Mouse (Mus musculus) heart, embryonic 10.5 days (tissue): ENCODE data around the gene Rbfox1. TPM values are rescaled to one million over a fixed set of nuclear protein-coding genes. Genes with fewer than 3 reads are reported as not detected.

Experiments used
- DNase-seq: peaks from one replicate; pipeline ENCODE4 v3.0.0-alpha.2; 2017; ENCODE audit warnings: low spot score
- H3K27ac ChIP-seq: fragments of 300-500 bp; sonication (generic); 2 replicates; pipeline ENCODE4 v1.5.1; 2016; ENCODE audit warnings: mild to moderate bottlenecking
- H3K27me3 ChIP-seq: fragments of 300-500 bp; sonication (generic); 2 replicates; pipeline ENCODE4 v1.6.1; 2016; ENCODE audit warnings: mild to moderate bottlenecking; ENCODE audit not compliant: poor library complexity, insufficient read depth, severe bottlenecking
- H3K36me3 ChIP-seq: fragments of 300-500 bp; sonication (generic); 2 replicates; pipeline ENCODE4 v1.6.1; 2016; ENCODE audit warnings: mild to moderate bottlenecking, moderate library complexity
- H3K4me1 ChIP-seq: fragments of 300-500 bp; sonication (generic); 2 replicates; pipeline ENCODE4 v1.6.1; 2016; ENCODE audit warnings: mild to moderate bottlenecking
- H3K4me3 ChIP-seq: fragments of 300-500 bp; sonication (generic); 2 replicates; pipeline ENCODE4 v1.5.1; 2016; ENCODE audit warnings: mild to moderate bottlenecking, moderate library complexity
- H3K9me3 ChIP-seq: fragments of 300-500 bp; sonication (generic); 2 replicates; pipeline ENCODE4 v1.6.1; 2016; ENCODE audit warnings: mild to moderate bottlenecking, moderate library complexity
- WGBS: fragments of 180-500 bp; shearing (Covaris S2); methylation state at CpG from one replicate; pipeline ENCODE4 v1.1.7; 2016; 5-methylcytosine and 5-hydroxymethylcytosine counted together
- polyA plus RNA-seq: library from polyadenylated mRNA; unstranded; fragments of >200 nt; fragmentation: Nextera tagmentation; extraction: Ambion mirVana; gene quantifications from 2 replicates; pipeline ENCODE4 v1.2.1, GENCODE M21; 2016

The Rbfox1 gene
- 2.5 and 2.8 TPM in 2 replicates for polyA plus RNA-seq

DNA sequence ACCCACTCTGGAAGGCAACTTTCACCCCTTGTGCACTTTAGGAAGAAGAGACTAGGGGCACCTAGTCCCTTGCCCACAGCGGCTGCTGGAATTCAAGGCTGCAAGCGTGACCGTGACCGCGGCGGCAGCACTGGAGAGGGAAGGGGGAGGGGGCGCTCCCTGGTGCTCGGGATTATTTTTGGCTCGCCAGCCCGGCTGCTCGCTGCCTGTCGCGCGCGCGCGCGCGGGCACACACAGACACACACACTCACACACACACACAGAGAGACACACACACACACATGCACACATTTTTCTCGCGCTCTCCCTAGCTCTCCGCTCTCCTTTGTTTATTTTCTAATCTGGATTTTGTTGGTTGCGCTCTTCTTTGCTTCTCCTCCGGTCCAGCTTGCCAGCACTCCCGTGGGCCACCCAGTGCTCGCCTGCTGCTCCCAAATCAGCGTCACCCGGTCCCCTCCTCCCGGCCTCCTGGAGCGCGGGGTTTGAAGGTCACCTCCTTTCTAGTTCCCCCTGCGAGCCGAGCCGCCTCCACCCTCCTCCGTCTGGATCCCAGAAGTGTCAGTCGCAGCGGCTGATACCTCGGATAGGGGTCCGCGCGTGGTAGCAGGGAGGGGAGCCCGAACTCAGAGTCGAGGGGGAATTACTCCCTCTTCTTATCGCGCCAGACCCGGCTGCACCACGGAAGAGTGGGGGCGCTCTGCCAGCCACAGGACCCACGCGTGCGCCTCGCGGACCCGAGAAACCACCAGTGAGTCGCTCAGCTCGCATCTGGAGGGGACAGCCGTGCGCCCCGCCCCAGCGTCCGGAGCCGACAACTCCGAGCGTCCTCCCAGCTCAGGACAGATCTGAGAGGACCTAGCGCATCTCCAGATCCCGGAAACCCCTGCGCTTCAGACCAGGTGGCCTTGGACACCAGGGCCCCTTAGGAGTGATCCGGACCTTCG is at the start of gene Rbfox1:
Gene Rbfox1 (plus strand): TSS at position 610 of the 944 bp plus-strand sequence.
- H3K36me3 ChIP-seq = no peaks in the 10 kb centered on the region
- under 1% methylated on average over 69 of the region's 69 CpGs for WGBS
- H3K4me3 ChIP-seq = peak within 1 kb of the TSS; percentile 61
- peaks cover 47% of the 10 kb centered on the region for H3K27me3 ChIP-seq
- DNase-seq = no peak
- no peaks in the 10 kb centered on the region for H3K9me3 ChIP-seq
- no peak within 1 kb of the TSS for H3K27ac ChIP-seq
- peaks cover 12% of the 10 kb centered on the region for H3K4me1 ChIP-seq

DNA sequence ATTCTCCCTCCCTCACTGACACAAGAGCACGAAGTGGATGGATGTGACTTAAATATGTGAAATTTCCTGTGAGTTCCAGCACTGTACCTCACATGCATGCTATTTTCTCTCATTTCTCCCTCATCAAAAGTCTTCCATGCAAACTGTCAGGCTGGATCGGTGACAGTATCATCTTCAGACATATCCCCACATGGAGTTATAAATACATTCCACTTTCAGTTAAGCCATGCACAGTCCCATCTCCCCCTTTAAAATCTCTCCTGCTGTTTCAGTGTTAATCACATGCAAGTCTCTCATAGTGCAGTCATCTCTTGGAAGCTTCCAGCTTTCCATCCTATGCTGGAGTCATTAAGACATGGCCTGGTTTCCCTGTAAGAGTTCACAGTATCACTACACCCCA is 48.4 kb upstream of the Rbfox1 start:
- no peaks in the 10 kb centered on the region for H3K9me3 ChIP-seq
- WGBS = 73% methylated on average over 2 of the region's 2 CpGs
- H3K4me1 ChIP-seq = peaks cover 11% of the 10 kb centered on the region; the same call in 1 of the 2 replicates
- no peaks in the 10 kb centered on the region for H3K27me3 ChIP-seq
- H3K4me3 ChIP-seq = no peak overlapping the region
- DNase-seq = no peak
- H3K36me3 ChIP-seq = no peaks in the 10 kb centered on the region
- H3K27ac ChIP-seq = no peak overlapping the region

DNA sequence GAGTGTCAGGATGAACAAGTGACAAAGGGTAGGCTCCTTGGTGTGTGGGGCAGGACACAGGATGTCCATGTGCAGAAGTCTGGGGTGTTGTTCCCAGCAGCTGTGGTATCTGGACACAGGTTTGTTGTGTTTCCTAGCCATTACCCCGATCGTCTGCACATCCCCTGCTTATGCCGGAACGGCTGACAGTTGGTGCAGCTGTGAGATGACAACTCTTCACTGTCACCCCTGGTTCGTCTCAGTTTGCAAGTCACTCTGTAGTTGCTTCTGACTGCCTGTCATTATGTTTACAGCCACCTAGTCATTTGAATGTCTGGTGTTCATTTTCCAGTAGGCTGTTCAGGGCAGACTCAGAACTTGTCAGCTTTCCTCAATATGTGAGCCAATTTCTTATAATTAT is 44.0 kb upstream of the Rbfox1 start:
- H3K27ac ChIP-seq = no peak overlapping the region
- H3K4me1 ChIP-seq = peaks cover 18% of the 10 kb centered on the region; the same call in 1 of the 2 replicates
- H3K9me3 ChIP-seq = no peaks in the 10 kb centered on the region
- H3K36me3 ChIP-seq = no peaks in the 10 kb centered on the region
- no peaks in the 10 kb centered on the region for H3K27me3 ChIP-seq
- 44% methylated on average over 5 of the region's 5 CpGs for WGBS
- no peak overlapping the region; the same call in 1 of the 2 replicates for H3K4me3 ChIP-seq
- no peak for DNase-seq

DNA sequence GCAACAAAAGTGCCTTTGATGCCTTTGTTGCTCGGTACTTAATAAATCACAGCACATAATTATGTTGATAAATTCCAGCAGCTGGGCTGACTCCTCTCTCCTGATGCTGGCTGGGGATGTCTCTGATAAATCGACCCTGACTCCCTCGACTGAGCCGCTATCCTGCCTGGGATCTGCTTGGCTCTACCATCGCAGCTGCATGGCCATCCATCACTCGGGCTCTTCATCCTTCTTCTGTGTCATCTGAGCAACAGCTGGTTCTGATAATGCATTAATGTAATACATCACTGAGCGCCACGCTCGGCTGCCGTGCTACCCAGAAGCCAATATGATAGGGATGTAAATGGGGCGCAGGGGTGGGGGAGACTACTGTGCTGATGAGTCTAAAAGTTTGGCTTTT is 39.5 kb upstream of the Rbfox1 start:
- H3K27me3 ChIP-seq = no peaks in the 10 kb centered on the region
- no peak overlapping the region for H3K27ac ChIP-seq
- no peak for DNase-seq
- H3K9me3 ChIP-seq = no peaks in the 10 kb centered on the region
- no peaks in the 10 kb centered on the region for H3K36me3 ChIP-seq
- H3K4me3 ChIP-seq = no peak overlapping the region
- 59% methylated on average over 11 of the region's 11 CpGs for WGBS
- H3K4me1 ChIP-seq = peaks cover 32% of the 10 kb centered on the region

DNA sequence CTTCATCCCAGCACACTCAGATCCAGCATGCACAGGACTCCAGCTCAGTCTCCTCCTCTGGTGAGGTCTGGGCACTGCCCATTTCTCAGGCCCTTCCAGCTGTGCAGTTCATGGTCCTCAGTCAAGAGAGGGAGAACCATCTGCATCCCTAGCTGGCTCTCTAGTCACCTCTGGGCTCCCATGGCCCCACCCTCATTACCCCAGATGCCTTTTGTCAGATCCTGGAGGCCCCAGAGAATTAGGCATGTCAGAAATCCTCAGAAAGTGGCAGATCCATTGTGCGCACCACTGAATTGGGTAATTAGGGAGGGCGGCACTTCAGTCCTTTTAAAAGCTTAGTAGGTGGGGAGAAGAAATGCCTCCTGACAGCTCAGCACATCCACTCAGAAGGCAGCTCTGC is 32.1 kb upstream of the Rbfox1 start:
- Histone ChIP-seq H3K9me3 (no peaks in the 10 kb centered on the region), H3K27ac (no peak overlapping the region), H3K27me3 (no peaks in the 10 kb centered on the region), H3K4me1 (peaks cover 15% of the 10 kb centered on the region), H3K36me3 (no peaks in the 10 kb centered on the region), H3K4me3 (no peak overlapping the region)
- DNase-seq = no peak
- WGBS = 91% methylated on average over 2 of the region's 2 CpGs

DNA sequence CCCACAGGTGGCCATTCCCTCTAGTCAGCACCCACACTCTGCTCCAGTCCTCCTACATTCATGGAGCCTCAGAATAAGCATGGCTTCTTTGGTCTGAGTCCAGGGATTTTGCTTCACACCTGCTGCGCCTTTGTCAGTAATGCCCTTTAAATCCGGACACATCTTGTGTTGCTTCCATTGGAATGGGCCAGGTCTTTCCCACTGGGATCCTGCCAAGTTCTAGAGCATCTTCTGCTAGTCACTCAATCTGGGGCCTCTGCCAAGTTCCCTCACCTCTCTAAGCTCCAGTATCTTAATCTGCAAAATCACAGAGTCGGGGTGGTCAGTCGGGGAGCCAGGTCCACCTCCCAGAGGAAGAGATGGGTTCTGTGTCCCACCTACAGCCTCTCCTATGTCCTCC is 20.8 kb upstream of the Rbfox1 start:
- Histone ChIP-seq H3K27ac (no peak overlapping the region), H3K9me3 (no peaks in the 10 kb centered on the region), H3K4me1 (no peaks in the 10 kb centered on the region), H3K4me3 (no peak overlapping the region), H3K27me3 (no peaks in the 10 kb centered on the region), H3K36me3 (no peaks in the 10 kb centered on the region)
- no peak for DNase-seq
- 85% methylated on average over 4 of the region's 4 CpGs for WGBS

DNA sequence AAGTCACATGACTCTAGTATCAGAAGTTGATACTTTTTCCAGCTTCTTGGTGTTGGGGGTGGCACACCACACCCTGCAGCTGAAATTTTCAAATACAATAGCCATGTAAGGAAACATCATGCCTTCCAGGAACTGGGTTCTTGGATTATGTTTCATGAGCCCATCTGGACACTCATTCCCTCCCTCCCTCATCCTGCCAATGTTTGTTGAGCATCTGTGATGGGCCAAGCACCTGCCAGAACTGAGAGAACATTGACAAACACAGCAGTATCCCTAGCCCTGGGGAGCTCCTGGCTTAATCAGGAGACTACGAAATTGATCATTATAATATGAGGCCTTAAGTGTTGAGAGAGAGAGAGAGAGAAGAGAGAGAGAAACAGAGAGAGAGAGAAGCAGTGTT is 18.2 kb upstream of the Rbfox1 start:
- no peaks in the 10 kb centered on the region for H3K9me3 ChIP-seq
- no peaks in the 10 kb centered on the region for H3K27me3 ChIP-seq
- H3K36me3 ChIP-seq = no peaks in the 10 kb centered on the region
- no peak overlapping the region for H3K27ac ChIP-seq
- 69% methylated on average over 1 of the region's 1 CpGs for WGBS
- DNase-seq = no peak
- no peaks in the 10 kb centered on the region for H3K4me1 ChIP-seq
- no peak overlapping the region for H3K4me3 ChIP-seq

DNA sequence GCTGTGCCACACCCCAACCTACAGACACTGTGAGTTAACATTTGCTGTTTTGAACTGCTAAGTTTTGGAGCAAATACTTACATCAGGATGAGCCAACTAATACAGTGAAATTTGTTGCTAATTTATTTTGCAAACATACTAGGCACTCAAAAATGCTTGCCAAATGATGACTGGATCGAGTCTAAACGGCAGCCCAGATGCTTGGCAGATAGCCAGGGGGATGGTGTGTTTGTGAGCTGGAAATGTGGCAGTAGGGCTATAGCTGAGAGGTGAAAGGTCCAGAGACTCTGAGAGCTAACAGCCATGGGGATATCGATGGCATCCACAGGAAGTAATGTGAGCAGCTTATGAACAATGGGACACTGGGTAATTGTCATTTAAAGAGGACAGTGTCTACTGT is 14.8 kb upstream of the Rbfox1 start:
- Histone ChIP-seq H3K27me3 (no peaks in the 10 kb centered on the region), H3K9me3 (no peaks in the 10 kb centered on the region), H3K4me3 (no peak overlapping the region), H3K27ac (no peak overlapping the region), H3K36me3 (no peaks in the 10 kb centered on the region), H3K4me1 (no peaks in the 10 kb centered on the region)
- 74% methylated on average over 3 of the region's 3 CpGs for WGBS
- DNase-seq = no peak

DNA sequence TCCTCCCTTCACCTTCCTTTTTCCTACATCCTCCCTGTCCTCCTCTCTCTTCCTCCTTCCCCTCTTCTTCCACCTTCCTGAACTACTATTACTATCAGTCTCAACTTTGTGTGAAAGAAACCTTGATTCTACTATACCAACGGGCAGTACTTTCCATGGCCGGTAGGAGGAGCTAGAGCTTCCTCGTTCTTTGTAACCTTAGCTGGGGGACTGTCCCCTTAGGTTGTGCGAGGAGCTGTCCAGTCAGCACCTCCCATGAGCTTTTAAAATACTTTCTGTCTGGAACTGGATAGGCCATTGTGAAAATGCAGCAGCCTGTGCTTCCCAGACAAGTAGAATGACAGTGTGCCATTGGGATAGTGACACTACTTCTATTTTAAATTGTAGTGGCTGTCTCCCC is 3.3 kb upstream of the Rbfox1 start:
- no peak overlapping the region for H3K4me3 ChIP-seq
- H3K27ac ChIP-seq = no peak overlapping the region
- peak; percentile 78 for DNase-seq
- H3K4me1 ChIP-seq = peaks cover 12% of the 10 kb centered on the region
- WGBS = 0% methylated on average over 4 of the region's 4 CpGs
- peaks cover 36% of the 10 kb centered on the region for H3K27me3 ChIP-seq
- no peaks in the 10 kb centered on the region for H3K36me3 ChIP-seq
- no peaks in the 10 kb centered on the region for H3K9me3 ChIP-seq

DNA sequence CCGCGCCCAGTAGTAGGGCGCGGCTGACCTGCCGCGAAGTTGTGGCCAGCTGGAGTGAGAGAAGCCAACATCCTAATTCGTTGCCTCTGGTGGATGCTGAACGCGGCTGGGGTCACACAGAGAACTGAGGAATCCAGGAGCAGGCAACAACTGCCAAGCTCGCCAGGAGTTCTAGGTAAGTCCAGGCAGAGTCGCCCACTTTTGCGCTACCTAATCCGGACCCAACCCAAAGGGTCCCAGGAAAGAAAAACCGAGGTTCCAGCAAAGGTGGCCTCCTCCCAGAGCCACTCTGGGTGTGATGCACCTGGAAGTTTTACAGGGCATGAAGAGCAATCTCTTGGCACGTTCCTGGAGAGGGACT is 515 bp downstream of the Rbfox1 start:
- Histone ChIP-seq H3K9me3 (no peaks in the 10 kb centered on the region), H3K27me3 (peaks cover 47% of the 10 kb centered on the region), H3K4me1 (peaks cover 12% of the 10 kb centered on the region), H3K27ac (no peak overlapping the region), H3K36me3 (no peaks in the 10 kb centered on the region), H3K4me3 (peak overlapping the region; percentile 61)
- no peak for DNase-seq
- WGBS = 7% methylated on average over 15 of the region's 15 CpGs

DNA sequence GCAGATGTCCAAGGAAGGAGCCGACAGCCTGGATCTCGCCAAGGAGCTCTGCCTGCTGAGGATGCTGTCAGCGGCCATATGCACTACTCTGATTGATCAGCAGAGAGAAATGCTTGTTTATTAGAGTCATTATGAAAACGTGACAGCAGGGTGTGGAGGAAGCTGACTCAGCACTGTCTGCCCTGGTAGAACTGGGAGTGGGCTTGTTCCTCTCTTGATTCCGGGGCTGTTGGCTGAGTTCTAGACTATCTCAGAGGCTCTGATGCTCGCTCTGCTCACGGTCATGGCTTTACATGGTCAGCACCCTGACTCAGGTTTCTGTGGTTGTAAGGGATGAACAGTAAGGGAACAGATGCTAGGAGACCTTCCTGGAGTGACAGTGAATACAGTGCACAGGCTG is 10.4 kb downstream of the Rbfox1 start:
- no peak for DNase-seq
- H3K4me1 ChIP-seq = no peaks in the 10 kb centered on the region
- whole genome bisulfite sequencing = 70% methylated on average over 7 of the region's 7 CpGs
- no peak overlapping the region for H3K4me3 ChIP-seq
- no peak overlapping the region for H3K27ac ChIP-seq
- H3K9me3 ChIP-seq = no peaks in the 10 kb centered on the region
- no peaks in the 10 kb centered on the region for H3K36me3 ChIP-seq
- H3K27me3 ChIP-seq = no peaks in the 10 kb centered on the region

DNA sequence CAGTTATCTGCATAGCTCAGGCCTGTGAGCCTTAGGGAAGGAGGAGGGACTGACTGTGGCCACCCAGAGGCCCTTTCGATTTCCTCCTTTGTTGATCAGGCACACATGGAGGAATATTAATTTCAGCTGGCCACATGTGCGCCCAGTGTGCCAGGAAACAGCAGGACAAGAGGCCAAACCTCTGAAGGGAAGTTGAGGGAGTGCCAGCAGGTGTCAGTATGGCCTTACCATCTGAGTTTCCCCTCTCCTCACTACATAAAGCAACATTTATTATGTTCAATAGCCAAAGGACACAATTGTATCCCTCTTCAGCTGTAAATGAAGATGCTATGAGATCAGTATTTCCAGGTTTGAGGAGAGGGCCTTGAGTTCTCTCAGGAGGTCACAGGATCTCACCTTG is 13.2 kb downstream of the Rbfox1 start:
- Histone ChIP-seq H3K4me3 (no peak overlapping the region), H3K27ac (no peak overlapping the region), H3K9me3 (no peaks in the 10 kb centered on the region), H3K4me1 (no peaks in the 10 kb centered on the region), H3K36me3 (no peaks in the 10 kb centered on the region), H3K27me3 (no peaks in the 10 kb centered on the region)
- WGBS = 40% methylated on average over 2 of the region's 2 CpGs
- DNase-seq = no peak

DNA sequence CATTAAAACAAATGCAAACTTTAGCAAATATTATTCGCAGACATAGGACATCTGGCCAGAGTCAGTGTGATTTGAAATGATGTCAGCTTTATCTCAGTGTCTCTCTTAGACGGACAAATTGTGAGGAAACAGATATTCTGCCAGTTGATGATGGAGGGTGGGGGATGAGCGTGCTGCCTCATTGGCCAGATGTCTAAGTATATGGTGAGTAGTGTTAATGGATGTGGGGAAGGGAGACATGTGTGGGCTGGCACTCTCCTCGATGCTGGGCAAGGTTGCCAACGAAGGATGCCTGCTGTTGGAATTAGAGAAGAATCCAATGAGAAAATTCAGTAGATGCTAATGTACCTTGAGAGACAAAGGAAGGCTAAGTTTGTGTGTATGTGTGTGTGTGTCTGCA is 25.6 kb downstream of the Rbfox1 start:
- 74% methylated on average over 5 of the region's 5 CpGs for WGBS
- Histone ChIP-seq H3K36me3 (no peaks in the 10 kb centered on the region), H3K9me3 (no peaks in the 10 kb centered on the region)

More for the DNA sequence above, 25.6 kb downstream of the Rbfox1 start:
- no peak overlapping the region for H3K4me3 ChIP-seq
- H3K27me3 ChIP-seq = no peaks in the 10 kb centered on the region
- H3K4me1 ChIP-seq = no peaks in the 10 kb centered on the region
- no peak for DNase-seq
- H3K27ac ChIP-seq = no peak overlapping the region
